Mouse (Mus musculus) kidney, postnatal 0 days (tissue): Measurements from ENCODE around the gene Spink8. TPM values are rescaled to one million over a fixed set of nuclear protein-coding genes. Genes with fewer than 3 reads are reported as not detected.
"Not testable (repeated sequence)": the region's sequence is repeated elsewhere in the genome, so short reads cannot be mapped to it uniquely, and the experiment has no call there.

Experiments used
- ATAC-seq: fragments of 200-750 bp; cut with Nextera tagmentation; replicated peaks from 2 replicates; pipeline ENCODE4 v1.8.0; 2017; ENCODE audit warnings: low read depth, moderate number of reproducible peaks, moderate TSS enrichment, moderate library complexity; ENCODE audit not compliant: low FRiP score
- DNase-seq: peaks from one replicate; pipeline ENCODE4 v3.0.0-alpha.2; 2016; ENCODE audit warnings: low spot score
- H3K27ac ChIP-seq: fragments of 300-500 bp; sonication (generic); 2 replicates; pipeline ENCODE4 v1.5.1; 2014; ENCODE audit warnings: mild to moderate bottlenecking
- H3K27me3 ChIP-seq: fragments of 300-500 bp; sonication (generic); 2 replicates; pipeline ENCODE4 v1.6.1; 2014; ENCODE audit warnings: low read length, mixed read lengths; ENCODE audit not compliant: insufficient read depth
- H3K36me3 ChIP-seq: fragments of 300-500 bp; sonication (generic); 2 replicates; pipeline ENCODE4 v1.6.1; 2014; ENCODE audit warnings: low read length, mixed read lengths; ENCODE audit not compliant: insufficient read depth
- H3K4me1 ChIP-seq: fragments of 300-500 bp; sonication (generic); replicated peaks from 2 replicates; pipeline ENCODE4 v1.6.1; 2014; ENCODE audit warnings: antibody characterized with exemption, low read length, mixed read lengths; ENCODE audit not compliant: insufficient read depth
- H3K4me2 ChIP-seq: fragments of 300-500 bp; sonication (generic); 2 replicates; pipeline ENCODE4 v1.6.1; 2014; ENCODE audit warnings: mild to moderate bottlenecking, low read length, moderate library complexity, mixed read lengths
- H3K4me3 ChIP-seq: fragments of 300-500 bp; sonication (generic); replicated peaks from 2 replicates; pipeline ENCODE4 v1.5.1; 2014; ENCODE audit warnings: low read depth, low read length
- H3K9ac ChIP-seq: fragments of 300-500 bp; sonication (generic); 2 replicates; pipeline ENCODE4 v1.6.1; 2014; ENCODE audit warnings: low read depth, low read length
- H3K9me3 ChIP-seq: fragments of 300-500 bp; sonication (generic); replicated peaks from 2 replicates; pipeline ENCODE4 v1.6.1; 2016; ENCODE audit warnings: low read length, inconsistent platforms, mixed read lengths
- CTCF ChIP-seq: IDR thresholded peaks from 2 replicates; pipeline ENCODE4 v1.5.1; 2016; ENCODE audit warnings: antibody characterized with exemption, low read depth, mild to moderate bottlenecking, moderate library complexity
- WGBS: fragments of 180-500 bp; shearing (Covaris S2); extraction: QIAGEN DNeasy Blood & Tissue Kit; methylation state at CpG from one replicate; pipeline ENCODE4 v1.1.7; 2014; 5-methylcytosine and 5-hydroxymethylcytosine counted together
- polyA plus RNA-seq: library from polyadenylated mRNA; unstranded; fragments of >200 nt; fragmentation: Nextera tagmentation; extraction: Ambion mirVana; gene quantifications from 2 replicates; pipeline ENCODE4 v1.2.1, GENCODE M21; 2015

Spink8 gene
- 155 and 206 TPM in 2 replicates for polyA plus RNA-seq

DNA sequence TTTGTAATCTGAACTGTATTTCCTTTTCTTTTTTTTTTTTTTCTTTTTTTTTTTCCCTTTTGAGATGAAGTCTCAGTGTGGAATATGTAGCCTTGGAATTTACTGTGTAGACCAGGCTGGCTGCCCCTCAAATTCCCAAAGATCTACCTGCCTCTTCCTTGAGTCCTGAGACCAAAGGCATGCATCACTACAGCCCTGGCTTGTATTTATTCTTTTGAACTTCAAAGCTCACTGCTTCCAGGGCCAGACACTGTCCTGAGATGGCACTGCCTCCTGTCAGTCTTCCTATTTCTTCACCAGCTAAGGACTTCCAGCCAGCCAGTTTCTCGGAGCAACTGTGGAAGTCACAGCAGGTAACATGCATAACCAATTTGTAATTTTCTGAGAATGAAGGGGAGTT lies at the start of gene Spink8:
Gene Spink8 (plus strand): TSS at position 301 of the 400 bp plus-strand sequence.
- WGBS, result 39% methylated on average over 1 of the region's 1 CpGs
- Histone ChIP-seq H3K27ac (peak within 1 kb of the TSS; percentile 51; the same call in 1 of the 2 replicates), H3K9me3 (no peaks in the 10 kb centered on the region), H3K4me2 (no peak within 1 kb of the TSS), H3K27me3 (no peaks in the 10 kb centered on the region), H3K36me3 (no peaks in the 10 kb centered on the region), H3K4me3 (no peak within 1 kb of the TSS), H3K4me1 (peaks cover 9% of the 10 kb centered on the region; the same call in 1 of the 2 replicates), H3K9ac (no peak within 1 kb of the TSS)
- no peak for TF ChIP-seq CTCF
- DNase-seq (no peak), ATAC-seq (no peak)

- not testable (repeated sequence) for ATAC-seq, H3K4me3 ChIP-seq, H3K36me3 ChIP-seq, H3K27me3 ChIP-seq, H3K9ac ChIP-seq, DNase-seq, H3K4me2 ChIP-seq, H3K4me1 ChIP-seq, H3K9me3 ChIP-seq, H3K27ac ChIP-seq
- WGBS, result 79% methylated on average over 1 of the region's 1 CpGs
Observed at GRCm38 (mm10) chr9:109766841-109767240, 45.2 kb upstream of the Spink8 start.

GRCm38 (mm10) chr9:109790570-109790969 lies 21.5 kb upstream of the Spink8 start, which contains the start of gene Fbxw27:
Gene Fbxw27, minus strand, starts transcription at chr9:109790670.
- 79% methylated on average over 4 of the region's 4 CpGs for WGBS
- H3K27me3 ChIP-seq, H3K36me3 ChIP-seq, H3K4me2 ChIP-seq, H3K27ac ChIP-seq, ATAC-seq, H3K4me1 ChIP-seq, DNase-seq, H3K9ac ChIP-seq, H3K4me3 ChIP-seq, H3K9me3 ChIP-seq: not testable (repeated sequence)

DNA sequence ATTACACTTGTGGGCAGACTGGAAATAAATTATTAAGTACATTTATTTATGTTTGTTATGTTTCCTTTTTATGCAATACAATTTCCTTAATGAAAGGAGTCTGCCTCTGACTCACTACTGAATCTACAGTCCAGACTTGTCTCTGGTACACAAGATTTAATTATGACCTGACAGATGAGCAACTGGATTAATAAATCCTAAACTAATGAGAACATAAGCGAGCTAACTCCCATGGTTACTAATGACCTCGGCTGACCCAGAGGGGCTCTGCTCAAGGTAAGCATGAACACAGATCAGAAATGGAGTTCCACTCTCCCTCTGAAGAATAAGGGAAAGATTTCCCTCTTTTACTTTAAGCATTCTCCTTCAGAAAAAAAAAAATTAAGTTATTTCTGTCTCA lies 16.9 kb upstream of the Spink8 start:
- no peak overlapping the region for H3K9ac ChIP-seq
- 45% methylated on average over 2 of the region's 2 CpGs for WGBS
- DNase-seq (no peak), ATAC-seq (no peak)
- H3K4me2 ChIP-seq, result no peak overlapping the region
- no peak for TF ChIP-seq CTCF
- H3K9me3 ChIP-seq, result no peaks in the 10 kb centered on the region
- no peak overlapping the region for H3K27ac ChIP-seq
- no peaks in the 10 kb centered on the region for H3K36me3 ChIP-seq
- no peak overlapping the region for H3K4me3 ChIP-seq
- no peaks in the 10 kb centered on the region for H3K4me1 ChIP-seq
- no peaks in the 10 kb centered on the region for H3K27me3 ChIP-seq

- no peaks in the 10 kb centered on the region for H3K4me1 ChIP-seq
- no peaks in the 10 kb centered on the region for H3K9me3 ChIP-seq
- DNase-seq, result no peak
- H3K4me3 ChIP-seq, result no peak overlapping the region
- H3K27me3 ChIP-seq, result no peaks in the 10 kb centered on the region
- no peak for ATAC-seq
- H3K27ac ChIP-seq, result no peak overlapping the region
- no peaks in the 10 kb centered on the region for H3K36me3 ChIP-seq
- no peak overlapping the region for H3K4me2 ChIP-seq
- no peak overlapping the region for H3K9ac ChIP-seq
- WGBS, result 84% methylated on average over 2 of the region's 2 CpGs
- TF ChIP-seq CTCF, result 0 out of 2 replicates have a peak, but pooled peaks have one; percentile 15
Observed at GRCm38 (mm10) chr9:109795811-109796210, 16.3 kb upstream of the Spink8 start.

DNA sequence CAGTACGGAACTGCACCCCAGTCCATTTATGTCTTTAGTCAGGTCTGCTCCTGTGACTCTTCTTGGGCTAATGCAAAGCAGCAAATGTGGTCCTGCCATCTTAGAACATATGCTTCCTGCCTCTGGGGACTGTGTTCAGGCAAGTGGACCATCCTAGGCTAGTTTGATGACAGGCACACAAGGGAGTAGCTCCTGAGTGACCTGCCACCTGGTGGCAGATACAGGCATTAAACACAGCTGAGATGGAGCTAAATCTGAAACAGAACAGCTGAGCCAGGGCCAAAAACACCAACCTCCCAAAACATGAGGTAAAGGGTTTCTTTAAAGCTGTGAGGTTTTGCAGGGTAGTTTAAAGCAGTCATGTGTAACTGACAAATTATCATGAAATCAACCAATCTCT lies 14.0 kb upstream of the Spink8 start:
- DNase-seq, result peak; percentile 28
- 100% methylated on average over 1 of the region's 1 CpGs for WGBS

GRCm38 (mm10) chr9:109805596-109805995 lies 6.5 kb upstream of the Spink8 start:
- not testable (repeated sequence) for H3K27ac ChIP-seq, H3K4me3 ChIP-seq, H3K4me1 ChIP-seq, H3K27me3 ChIP-seq, H3K9ac ChIP-seq, ATAC-seq, H3K9me3 ChIP-seq, H3K36me3 ChIP-seq, DNase-seq, H3K4me2 ChIP-seq
- 57% methylated on average over 2 of the region's 2 CpGs for WGBS

More for the DNA sequence above, 14.0 kb upstream of the Spink8 start:
- Histone ChIP-seq H3K27ac (no peak overlapping the region), H3K4me3 (no peak overlapping the region), H3K36me3 (no peaks in the 10 kb centered on the region), H3K4me2 (no peak overlapping the region), H3K4me1 (no peaks in the 10 kb centered on the region), H3K9me3 (no peaks in the 10 kb centered on the region), H3K9ac (no peak overlapping the region), H3K27me3 (no peaks in the 10 kb centered on the region)
- no peak for ATAC-seq
- peak; percentile 68 for TF ChIP-seq CTCF
